Mouse (Mus musculus) cerebellum, adult 11-12 months (tissue): ENCODE data around the gene Card9.
A peak's percentile ranks its signal among the peaks of the same experiment; 100 is the strongest.

ENCODE experiments used
- DNase-seq: peaks from one replicate; pipeline ENCODE4 v3.0.0; 2022

Gene Card9

DNA sequence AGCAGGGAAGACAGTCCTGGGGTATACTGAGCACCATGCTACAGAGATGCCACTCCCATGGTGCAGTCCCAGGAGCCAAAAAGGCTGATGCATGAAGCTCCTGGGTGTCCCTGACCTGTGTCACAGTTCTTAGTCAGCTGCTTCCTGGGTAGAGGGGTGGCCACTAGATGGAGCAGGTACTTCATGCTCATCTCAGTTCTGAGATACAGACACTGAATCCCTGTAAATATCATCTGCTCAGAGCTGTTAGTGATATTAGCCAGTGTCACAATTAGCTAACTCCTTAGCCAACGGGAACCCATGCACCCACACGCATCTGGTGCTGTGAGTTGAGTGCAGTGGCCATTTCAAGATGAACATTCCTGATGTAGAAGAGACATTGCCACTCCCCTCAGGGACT, 35.8 kb downstream of the Card9 start:
- no peak for DNase-seq

DNA sequence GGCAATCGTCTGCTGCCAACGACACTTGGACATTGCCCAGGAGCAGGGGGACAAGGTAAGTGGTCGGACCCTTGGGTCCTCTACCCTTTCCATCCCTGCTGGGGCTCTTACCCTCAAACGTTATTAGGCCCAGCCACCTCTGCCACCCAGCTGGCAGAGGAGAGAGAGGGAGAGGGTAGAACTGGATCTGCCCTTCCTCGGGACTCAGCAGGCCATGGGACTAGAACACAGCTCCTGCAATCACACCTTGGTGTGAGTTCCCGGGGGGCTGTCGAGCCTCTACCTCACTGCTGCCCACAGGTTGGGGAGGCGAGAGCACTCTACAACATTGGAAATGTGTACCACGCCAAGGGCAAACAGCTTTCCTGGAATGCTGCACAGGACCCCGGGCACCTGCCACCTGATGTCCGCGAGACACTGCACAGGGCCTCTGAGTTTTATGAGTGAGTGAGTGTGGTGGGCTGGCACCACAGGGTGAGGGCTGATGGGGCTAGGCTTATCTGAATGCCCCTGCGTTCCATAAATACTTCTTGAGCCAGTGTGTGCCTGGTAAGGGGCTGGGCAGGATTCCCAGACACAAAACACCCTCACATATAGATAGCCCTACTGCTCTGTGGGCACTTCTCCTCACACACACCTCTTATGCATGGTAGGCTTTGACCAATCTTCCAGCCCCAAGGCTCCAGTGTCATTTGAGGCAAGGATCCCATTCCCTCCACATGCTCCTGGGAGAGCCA, 37.0 kb downstream of the Card9 start:
- no peak for DNase-seq

DNA sequence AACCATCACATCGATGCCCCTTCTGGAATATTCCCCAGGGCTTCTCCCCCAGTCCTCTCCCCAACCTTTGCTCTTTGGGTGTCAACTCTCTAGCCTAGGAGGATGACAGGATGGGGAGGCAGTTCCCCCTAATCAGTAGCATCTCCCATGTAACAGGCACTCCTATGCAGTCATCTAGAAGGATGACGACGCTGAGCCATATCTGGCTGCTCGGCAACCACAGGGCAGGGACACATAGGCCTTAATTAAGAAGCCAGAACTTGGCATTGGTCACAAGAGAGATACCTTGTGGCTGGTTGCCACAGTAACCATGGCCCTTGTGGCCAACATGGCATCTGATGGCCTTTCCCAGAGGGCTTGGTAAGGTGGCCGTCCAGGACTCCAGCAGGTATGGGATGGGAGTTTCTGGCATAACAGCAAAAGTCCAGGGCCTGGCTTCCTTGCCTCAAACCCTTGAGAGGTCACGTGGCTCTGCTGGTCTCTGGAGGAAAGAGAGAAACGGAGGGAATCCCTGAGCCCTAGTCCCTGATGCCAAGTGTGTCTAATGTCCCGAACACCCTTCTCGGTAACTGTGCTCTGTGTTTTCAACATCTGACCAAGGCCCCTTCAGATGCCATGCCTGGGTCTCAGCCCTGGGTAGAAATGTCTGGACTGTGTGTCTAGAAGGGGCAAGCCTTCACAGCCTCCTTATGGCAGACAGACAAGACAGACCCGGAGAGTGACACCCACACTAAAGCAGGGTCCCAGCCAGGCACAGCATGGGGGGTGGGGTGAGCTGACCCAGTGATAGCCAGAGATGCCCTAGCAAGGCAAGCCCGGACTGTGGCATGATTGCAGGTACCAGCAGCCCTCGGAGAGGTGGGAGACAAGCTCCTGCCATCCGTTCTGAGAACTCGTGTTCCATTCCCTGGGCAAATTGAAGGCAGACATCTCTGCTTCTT, 40.2 kb downstream of the Card9 start:
- DNase-seq: peak; percentile 83

DNA sequence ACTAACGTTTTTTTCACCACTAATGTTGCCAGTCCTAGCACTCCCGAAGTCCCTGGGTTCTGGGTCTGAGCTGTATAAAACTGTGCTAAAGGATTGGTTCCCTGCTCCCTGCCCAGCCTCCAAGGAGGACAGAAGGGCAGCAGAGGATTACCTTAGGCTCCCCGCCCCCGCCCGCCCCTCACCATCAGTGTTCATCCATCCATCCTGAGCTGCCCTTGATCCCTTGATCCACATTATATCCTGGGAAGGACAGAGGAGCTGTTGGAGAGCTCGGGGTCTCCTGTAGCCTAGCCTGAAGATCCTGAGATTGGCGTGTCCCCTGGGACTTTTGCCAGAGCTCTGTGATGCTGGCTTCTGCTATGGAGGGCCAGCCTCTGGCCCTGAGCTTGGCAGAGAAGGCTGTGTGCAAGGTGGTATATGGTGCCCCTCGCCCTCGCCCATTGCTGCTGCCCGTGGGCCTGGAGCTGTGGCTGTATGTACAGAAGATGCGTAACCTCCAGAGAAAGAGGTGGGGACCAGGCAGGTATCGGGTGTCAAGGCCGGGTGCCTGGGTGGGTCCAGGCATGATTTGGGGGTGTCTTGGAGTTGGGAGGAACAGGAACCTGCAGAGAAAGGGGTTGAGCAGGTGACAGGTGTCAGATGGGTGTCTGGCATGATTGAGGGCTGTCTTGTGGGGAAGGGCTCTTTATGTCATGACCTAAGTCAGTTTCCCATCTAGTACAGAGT, 41.0 kb downstream of the Card9 start:
- peak; percentile 67 for DNase-seq

DNA sequence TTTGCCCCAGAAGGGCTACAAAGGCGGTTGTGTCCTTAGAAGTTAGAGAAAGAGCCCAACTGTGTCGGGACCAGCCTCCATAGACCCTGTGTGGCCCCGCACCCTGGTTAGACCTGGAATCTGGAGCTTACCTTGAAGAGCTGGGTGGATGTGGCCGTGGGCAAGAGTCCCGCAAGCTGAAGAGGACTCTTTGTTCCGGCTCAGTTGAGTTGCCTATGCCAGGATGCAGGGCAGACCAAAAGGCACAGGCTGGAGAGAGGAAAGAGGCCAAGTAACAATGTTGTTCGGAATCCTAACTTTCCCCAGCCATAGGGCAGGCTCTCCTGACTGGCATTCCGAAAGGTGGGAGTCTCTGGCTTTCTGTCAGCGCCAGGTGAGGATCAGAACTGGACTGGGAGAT, 41.6 kb downstream of the Card9 start:
- peak; percentile 77 for DNase-seq

DNA sequence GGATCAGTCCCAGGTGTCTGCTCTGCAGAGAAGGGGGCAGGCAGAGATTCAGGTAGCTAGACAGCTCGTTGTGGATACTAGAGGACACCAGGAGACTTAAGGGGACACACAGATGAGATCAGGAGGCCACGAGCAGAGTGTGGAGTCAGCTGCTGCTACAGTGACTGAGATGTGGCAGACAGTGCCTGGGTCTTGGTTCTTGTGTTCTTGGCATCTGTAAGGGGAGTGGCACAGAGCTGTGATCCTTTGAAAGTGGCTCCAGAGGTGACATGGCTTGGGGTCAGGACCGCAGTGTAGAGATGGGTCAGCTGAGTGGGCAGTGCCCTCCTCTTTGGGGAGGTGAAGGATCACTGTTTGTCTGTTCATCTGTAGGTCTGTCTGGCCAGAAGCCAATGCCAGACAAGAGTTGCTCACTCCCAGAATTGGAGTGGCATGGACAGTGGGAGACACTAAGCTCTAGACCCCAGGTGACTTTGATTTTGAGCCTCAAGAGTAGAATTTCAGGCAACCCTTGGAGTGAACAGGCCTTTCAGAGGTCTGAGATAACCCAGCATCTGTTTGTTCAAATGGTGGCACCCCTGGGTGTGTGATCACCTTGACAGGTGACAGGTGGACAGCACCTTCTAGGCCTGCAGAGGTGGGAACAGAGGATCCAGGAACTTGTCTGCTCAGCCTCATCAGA, 42.6 kb downstream of the Card9 start:
- peak; percentile 64 for DNase-seq

DNA sequence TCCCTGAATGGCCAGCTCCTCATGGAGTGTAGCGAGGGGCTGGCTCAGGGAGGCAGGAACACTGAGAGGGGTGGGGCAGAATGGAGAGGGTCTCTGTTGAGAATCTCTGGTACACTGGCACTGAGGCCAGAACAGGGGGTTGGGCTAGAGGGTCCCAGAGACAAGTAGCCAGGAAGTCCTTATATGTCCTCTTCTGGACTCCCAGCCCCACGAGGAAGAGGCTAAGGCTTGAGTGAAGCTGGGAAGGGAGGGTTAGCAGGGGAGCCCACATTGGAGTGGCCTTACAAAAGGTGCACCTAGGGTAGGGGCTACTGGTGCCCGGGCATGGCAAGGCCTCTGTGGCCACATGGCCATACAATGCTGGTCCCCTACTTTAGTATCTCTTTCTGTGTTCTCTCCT, 43.3 kb downstream of the Card9 start:
- peak; percentile 54 for DNase-seq

DNA sequence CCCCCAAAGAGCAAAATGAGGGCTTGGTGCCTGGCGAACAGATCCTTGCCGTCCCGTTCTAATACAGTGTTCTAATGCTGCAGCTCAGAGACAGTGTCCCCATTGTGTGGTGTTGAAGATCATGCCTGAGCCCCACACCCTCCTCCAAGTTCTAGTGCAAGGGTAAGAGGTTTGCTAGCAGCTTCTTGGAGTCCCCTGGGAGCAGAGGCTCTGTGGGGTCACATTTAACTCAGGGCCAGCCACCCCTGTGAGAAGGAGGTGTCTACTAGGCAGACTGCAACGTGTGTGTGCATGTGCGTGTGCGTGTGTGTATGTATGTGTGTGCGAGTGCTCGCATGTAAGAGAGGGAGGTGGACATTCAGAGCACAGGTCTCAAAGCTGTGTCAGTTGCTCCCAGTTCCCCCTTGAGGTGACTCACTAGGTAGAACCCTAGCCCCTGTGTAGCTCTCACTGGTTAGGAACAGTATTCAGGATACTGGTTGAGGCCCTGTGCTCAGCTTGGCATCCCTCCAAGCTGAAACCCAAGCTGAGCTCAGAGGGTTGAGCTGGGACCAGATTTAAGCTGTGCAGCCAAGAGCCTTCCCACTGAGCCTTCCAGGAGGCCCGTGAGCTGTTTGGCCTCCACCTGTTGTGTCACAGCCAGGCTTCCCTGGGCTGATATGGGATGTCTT, 44.0 kb downstream of the Card9 start:
- DNase-seq: peak; percentile 80

DNA sequence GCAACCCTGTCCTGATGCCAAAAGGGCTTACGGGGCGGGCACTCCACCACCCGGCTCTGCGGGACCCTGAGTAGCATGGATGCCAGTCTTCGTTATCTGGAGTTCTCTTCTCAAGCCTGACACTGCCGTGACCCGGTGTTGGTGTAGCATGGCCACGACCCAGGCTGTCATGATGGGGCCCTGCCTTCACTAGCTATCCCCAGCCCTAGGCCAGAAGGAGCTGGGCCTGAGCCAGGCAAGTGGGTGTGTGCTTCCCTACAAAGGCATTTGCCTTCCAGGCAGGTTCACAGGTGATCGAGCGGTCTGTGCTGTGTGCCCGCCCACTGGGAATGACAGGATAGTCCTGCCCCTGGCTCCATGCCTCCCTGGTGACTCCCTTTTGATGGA, 44.8 kb downstream of the Card9 start:
- peak; percentile 93 for DNase-seq

DNA sequence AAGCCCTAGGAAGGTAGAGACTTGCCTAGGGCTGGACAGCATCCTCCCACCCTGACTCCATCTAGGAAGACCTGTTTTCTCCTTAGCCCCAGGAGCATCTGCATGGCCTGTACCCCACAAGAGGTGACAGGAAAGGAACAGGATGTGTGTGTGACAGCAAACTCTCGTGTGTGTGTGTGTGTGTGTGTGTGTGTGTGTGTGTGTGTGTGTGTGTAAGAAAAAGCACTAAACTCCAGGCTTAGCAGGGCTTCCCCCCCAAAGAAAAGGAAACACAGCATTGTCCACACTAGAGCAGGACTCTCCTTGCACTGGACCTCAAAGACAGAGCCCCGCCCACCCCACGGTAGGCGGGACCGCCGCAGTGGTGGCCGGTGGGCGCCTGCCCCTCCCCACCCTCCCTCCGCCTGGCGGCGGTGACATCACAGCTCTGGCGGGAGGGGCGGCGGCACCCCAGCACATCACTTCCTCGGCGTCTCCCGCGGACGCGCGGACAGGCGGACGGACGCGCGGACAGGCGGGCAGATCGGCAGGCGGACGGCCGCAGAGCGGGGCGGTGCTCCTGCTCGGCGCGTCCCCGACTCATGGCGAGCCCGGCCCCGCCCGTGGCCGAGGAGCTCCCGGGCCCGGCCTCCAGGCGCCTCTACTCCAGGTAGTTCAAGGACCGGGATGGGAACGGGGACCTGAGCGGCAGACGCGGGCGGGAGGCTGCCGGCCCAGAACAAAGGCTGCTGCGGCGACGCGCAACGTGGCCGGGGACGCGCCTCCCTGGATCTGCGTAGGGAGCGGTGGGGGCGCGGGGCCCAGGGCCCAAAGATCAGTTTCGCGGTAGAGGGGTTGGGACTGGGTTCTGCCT, 45.4 kb downstream of the Card9 start, which contains the start of gene Gpsm1:
Gene Gpsm1, plus strand, starts transcription at position 444 of the 853 bp plus-strand sequence.
- peak; percentile 90 for DNase-seq

DNA sequence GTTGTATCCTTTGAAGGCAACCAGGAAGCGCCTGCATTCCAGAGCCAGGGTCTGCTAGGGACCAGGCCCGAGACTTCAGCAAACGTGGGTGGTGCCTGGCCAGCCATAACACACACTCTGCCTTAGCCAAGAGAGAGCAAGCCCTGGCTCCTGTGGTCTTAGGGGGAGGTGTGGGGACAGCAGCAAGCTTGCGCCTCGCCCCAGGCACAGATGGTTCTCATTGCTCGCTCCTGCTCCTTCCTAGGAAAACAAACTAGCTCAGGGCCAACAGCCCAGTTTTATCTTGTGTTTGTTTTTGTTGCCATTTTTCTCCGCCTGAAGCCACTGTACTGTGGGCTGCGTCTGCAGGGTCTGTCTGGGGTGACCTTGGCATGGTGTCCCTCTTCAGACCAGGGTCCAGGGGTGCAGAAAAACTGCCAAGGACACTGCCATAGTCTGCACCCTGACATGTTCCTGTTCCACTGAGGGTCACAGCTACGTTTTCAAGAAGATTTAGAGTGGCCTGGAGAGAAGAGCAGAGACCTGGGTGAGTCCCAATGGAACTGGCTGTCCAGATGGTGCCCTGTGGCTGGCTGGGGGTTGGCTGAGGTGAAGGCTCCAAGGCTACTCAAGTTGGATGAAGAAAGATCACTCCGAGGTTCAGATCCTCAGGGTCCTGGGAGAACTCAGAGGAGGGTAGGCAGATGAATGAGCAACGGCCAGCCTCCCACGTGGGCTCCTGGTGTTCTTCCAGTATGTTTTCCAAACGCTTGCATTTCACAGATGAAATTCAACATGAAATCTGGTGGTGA, 46.2 kb downstream of the Card9 start:
- DNase-seq: peak; percentile 95

DNA sequence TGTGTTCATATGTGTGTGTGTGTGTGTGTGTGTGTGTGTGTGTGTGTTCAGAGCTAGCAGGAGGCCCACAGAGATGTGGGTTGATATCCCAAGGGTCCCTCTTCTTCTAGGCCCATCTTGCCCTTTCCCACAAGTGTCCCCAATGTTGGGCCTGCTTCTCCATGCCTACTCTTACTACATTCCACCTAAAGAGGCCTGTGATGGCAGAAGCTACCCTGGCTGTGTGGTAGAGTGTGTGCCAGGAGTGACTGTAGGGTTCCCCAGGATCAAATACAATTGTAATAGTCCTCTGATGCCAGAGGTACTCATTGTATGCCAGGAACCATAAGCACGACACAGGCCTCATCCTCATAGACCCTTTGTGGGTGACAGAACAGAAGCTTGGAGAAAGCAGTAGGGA, 47.3 kb downstream of the Card9 start:
- no peak for DNase-seq

DNA sequence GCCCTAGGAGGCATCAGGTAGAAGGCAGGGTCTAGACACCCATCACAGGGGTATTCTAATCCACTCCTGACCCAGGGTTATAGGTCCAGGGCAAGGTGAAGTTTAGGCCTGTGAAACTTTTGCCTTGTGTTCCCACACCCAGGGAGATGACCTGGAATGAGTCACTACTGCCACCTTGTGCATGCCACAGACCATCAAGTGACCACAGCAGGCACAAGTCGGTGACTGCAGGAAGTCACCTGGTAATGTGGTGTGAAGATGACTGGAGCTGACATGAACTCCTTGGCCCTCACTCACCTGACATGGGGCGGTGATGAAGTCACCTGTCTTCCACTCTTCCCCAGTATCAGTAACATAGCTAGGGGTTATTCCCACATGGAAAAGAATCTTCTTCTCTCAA, 47.9 kb downstream of the Card9 start:
- DNase-seq: peak; percentile 68

DNA sequence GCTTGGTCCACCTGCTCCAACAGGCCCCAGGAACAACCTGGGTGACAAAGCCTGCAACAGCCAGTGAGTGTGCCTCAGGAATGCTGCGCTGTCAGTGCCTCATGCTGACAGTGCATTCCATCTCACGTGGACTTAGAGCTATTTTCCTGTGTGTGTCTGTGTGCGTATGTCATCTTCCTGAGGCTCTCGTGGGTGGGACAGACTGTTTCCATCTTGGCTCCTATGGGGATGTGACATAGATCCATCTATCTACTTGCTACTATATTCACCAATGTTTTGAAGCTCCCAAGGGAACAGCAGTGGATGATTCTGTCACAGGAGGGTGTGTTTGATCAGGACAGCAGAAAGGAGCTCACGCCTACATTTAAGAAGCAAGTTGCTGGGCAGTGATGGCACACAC, 48.8 kb downstream of the Card9 start:
- no peak for DNase-seq

DNA sequence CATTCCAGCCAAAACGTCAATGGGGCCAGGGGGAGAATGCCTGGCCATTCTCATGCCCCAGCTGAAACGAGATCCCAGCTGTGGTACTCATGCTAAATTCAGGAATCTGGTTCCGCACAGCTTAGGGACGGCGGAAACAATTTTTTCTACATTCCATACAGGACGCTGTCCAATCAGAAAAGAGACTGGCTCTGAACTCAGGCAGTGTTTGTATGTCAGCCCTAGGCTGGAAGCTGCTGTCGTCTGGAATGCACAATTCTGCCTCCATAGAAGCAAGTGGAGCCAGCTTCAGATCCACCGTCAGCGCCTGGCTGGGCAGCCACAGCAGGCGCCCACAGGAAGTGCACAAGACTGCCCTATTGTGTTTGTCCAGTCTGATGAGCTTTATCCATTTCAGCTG, 51.0 kb downstream of the Card9 start:
- no peak for DNase-seq

DNA sequence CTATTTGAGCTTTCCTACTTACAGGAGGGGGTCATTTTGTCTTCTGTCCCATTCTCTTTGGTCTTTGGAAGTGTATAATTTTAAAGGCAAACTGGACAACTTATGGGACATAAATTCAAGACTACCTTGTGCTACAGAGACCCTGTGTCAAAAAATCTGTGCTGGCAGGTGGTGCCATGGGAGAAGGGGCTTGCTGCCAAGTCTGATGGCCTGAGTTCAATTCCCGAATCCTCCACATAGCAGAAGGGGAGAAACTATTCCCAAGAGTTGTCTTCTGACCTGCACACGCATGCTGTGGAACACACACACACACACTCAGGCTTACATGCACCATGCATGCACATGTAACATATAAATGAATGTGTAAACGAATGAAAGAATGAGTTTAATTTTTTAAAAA, 54.0 kb downstream of the Card9 start:
- no peak for DNase-seq

DNA sequence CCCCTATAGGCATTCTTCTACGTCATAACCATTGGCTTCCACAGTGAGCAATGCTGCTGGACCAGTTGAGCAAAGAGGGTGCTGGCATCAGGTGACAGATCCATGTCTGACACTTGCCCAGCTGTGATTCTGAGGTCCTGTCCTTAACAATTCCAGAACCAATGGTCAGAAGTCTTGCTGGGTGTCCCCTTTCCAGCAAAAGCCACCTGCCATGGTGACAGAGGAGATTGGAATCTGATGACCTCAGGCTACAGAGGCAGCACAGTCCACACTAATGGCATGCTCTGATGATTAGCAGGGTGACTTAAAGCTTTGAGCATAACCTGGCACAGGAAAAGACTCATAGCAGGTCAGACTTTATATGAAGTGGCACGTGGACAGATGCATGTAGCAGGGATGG, 55.2 kb downstream of the Card9 start:
- DNase-seq: no peak

DNA sequence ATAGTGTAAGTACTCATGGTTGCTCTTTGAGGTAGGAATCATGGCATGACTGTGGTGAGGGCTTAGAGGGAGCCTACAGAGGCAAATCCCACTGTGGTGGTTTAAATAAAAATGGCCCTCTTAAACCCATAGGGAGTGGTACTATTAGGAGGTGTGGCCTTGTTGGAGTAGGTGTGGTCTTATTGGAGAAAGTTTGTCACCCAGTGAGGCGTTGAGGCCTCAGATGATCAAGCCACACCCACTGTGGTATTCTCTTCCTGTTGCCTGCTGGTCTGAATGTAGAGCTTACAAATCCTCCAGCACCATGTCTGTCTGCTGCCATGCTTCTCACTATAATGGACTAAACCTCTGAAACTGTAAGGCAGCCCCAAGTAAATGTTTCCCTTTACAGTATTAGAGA, 56.0 kb downstream of the Card9 start:
- peak; percentile 8 for DNase-seq
